Mouse (Mus musculus): ENCODE results near the gene Cirbp.
"Not testable (repeated sequence)": the region's sequence is repeated elsewhere in the genome, so short reads cannot be mapped to it uniquely, and the experiment has no call there.

The Cirbp gene

DNA sequence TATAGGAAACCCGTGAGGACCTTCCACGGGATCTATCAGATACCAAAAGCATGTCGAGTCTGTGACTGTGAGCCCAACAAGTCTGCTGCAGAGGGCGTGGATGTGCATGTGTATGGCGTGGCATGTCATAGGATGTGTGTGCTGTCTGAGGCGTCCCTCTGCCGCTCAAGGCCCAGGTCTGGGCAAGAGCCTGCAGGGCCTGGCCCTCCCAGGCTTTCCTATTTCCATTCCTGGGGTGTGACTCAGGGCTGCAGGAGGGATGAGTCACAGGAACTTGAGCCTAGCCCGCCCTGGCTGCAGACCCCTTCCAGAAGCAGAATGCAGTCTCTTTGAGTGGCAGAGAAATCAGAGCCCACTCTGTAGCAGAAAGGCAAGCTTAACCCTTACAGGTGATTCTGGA lies 2.1 kb upstream of the Cirbp start:
- no peak for DNase-seq (ENCODE audit: low read depth, low spot score)

DNA sequence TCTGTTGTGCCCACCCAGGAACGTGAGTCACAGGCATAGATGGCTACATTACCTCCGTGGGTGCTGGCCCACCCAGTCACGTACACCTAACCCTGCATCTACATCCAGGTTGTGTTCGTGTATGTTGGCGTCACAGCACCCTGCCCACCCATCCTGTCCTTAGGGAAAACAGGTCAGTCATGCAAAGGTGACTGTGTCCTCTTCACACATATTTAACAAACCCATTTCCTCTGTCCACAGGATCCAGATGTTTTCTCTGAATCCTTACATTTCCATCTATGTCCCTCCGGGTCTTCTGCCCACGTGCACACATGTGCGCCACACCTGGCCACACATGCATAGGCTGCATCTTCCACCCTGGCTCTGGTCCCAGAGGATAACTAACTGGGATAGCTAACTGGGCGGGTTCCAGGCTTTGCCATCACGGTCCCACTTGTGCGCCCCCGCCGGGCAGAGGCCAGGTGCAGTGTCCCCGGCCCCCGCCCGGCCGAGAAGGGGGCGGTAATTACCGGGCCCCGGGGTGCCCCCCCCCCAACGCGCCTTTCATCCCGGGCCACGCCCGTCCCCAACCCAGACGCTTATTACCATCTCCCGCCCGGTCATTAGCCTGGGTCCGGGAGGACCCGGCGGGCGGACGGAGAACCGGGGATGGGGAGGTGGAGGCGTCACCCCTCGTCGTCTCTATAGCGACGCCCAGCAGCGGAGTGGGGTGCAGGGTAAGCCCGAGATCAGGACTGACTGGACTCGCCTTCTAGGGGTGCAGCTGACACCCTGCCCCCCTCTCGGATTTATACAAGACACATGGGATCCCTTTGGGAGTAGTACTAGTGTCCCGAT lies 1.4 kb upstream of the Cirbp start:
- DNase-seq (ENCODE audit: low read depth, low spot score) = no peak

DNA sequence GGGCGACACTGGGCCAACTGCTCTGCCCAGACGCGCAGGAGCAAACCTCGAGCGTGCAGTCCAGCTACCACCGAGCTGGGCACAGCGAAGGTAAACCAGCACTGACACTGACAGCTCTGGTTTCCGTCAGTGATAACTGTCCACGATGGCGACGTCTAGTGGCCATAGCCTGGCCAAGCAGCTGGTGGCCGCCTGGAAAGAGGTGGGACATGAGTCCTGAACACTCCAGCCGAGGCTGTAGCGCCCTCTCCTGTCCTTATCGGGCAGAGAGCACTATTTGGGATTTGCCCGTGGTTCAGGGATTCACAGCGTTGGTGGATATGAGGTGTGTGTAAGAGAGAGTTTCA lies 814 bp upstream of the Cirbp start:
- peak; percentile 94 for DNase-seq (ENCODE audit: low read depth, low spot score)

DNA sequence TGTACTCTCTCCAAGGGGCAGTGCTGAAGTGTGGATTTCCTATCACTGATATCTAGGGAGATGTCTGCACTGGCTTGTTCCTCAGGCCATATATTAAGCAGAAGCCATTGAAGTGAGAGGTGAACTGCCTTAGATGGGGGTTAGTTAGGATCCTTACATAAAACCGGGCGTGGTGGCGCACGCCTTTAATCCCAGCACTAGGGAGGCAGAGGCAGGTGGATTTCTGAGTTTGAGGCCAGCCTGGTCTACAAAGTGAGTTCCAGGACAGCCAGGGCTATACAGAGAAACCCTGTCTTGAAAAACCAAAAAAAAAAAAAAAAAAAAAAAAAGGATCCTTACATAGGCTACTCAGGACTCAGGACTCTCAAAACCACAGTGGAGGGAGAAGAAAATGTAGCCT lies 351 bp downstream of the Cirbp start:
- not testable (repeated sequence) for DNase-seq (ENCODE audit: low read depth, low spot score)

DNA sequence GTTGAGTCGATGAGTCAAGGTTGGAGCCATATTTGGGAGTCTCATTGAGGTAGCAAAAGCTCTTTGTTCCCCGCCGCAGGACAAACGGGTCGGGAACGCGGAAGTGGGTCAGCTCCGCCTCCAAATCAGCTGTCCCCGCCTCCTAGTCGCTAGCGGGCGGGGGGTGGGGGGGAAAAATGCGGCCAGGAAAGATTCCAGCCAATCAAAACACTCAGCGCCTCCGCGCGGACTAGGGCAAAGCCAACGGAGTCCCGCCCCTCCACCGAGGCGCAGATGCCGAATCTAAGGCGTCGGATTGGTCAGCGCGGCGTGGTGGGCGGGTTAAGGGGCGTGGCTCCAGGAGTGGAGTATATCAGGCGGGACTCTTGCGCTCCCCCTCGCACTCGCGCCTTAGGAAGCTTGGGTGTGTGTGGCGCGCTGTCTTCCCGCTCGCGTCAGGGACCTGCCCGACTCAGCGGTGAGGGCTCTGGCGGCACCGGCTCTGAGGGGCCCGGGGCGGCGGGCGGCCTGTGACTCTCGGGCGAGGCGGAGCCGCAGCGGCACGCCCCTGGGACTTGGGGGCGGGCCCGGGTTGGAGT lies 1.8 kb downstream of the Cirbp start:
- peak; percentile 98 for DNase-seq (ENCODE audit: low read depth, low spot score)

DNA sequence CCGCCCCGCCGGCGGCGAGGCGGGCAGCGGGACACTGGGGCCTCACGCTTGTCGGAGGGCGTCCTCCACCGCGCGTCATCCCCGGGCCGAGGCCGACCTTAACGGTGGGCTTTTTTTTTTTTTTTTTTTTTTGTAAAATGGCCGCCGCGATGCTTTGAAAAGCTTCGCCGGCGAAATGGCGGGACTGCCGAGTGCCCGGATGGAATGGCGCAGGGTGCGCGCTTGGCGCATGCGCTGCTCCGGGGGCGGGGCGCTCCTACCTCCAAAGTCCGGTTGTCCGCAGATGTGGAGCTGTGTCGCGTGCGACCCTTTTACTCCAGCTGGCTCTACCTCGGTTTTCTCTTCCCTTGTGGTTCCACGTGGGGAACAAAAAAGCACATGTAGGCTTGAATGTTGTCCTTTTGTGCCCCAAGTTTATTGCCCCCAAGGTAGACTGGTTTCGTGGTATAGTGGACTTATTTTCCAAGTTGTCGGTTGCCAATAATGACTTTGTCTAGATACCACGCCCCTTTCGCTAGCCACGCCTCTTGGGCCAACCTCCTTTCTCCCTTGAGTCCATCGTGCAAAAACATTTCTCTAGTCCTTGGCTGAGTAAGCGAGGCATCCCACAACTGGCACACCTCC lies 2.4 kb downstream of the Cirbp start:
- peak; percentile 96 for DNase-seq (ENCODE audit: low read depth, low spot score)

DNA sequence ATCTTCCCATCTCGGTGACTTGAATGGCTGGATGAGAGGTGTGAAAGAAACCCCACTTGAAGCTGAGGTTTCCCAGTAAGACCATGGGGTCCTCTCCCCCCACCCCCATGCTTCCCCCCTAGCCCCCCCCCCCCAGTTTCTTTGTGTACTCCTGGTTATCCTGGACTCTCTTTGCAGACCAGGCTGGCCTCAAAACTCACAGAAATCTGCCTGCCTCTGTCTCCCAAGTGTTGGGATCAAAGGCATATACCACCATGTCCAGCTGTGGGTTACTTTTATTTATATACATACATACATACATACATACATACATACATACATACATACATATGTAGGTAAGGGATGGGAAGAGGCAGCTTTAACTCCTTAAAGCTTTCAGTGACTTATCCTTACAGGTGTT lies 3.3 kb downstream of the Cirbp start:
- no peak for DNase-seq (ENCODE audit: low read depth, low spot score)

DNA sequence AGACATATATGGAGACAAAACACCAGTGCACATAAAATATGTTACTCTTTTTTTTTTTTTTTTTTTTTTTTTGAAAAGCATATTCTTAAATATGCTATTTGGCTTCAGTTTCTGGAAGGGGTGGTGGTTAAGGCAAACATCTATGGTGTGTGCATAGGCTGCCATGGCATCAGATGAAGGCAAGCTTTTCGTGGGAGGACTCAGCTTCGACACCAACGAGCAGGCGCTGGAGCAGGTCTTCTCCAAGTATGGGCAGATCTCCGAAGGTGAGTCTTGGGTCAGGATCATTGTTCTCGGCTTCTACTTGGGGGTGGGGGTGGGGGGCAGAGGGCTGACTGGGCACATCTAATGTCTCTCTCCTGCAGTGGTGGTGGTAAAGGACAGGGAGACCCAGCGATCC lies 3.9 kb downstream of the Cirbp start:
- no peak for DNase-seq (ENCODE audit: low read depth, low spot score)

DNA sequence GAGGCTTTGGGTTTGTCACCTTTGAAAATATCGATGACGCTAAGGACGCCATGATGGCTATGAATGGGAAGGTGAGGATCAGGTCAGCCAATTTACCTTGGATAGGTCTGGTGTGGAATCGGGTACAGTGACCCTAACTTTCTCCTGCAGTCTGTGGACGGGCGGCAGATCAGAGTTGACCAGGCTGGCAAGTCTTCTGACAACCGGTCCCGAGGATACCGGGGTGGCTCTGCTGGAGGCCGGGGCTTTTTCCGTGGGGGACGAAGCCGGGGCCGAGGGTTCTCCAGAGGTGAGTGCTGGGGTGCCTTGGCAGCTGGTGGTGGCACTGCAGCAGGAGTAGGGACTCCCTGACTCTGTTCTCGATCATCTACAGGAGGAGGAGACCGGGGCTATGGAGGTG lies 4.3 kb downstream of the Cirbp start:
- DNase-seq (ENCODE audit: low read depth, low spot score) = no peak

DNA sequence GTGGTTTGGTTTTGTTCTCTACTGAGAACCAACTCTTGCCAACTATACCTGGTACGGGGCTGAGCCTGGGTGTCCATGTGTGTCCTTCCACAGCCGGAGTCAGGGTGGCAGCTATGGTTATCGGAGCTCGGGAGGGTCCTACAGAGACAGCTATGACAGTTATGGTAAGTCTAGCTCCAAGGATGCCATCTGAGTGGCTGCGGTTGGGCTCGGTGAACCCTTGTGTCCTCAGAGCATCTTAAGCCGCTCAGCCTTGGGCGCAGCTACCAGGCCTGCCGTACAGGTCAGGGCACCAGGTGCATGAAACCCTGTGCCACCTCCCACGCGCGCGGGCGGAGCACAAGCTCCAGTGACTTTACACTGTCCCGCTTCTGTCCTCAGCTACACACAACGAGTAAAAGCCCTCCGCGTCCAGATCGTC lies 4.8 kb downstream of the Cirbp start:
- DNase-seq (ENCODE audit: low read depth, low spot score) = no peak

DNA sequence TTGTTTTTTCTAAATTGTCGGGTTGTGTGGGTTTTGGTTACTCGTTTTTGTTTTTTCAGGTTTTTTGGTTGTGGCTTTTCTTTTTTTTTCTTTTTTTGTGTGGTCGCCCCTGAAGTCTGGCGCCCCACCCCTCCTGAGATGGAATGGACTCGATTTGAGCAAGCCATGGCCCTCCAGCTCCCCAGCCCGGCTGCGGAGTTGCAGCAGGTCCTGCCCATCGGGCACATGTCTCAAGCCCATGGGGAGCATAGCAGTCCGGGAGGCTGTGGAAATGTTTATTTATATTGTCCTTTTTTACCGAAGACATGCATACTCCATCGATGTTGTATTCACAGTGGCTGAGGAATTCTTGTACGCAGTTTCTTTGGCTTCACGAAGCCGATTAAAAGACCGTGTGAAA lies 5.5 kb downstream of the Cirbp start:
- DNase-seq (ENCODE audit: low read depth, low spot score) = no peak

DNA sequence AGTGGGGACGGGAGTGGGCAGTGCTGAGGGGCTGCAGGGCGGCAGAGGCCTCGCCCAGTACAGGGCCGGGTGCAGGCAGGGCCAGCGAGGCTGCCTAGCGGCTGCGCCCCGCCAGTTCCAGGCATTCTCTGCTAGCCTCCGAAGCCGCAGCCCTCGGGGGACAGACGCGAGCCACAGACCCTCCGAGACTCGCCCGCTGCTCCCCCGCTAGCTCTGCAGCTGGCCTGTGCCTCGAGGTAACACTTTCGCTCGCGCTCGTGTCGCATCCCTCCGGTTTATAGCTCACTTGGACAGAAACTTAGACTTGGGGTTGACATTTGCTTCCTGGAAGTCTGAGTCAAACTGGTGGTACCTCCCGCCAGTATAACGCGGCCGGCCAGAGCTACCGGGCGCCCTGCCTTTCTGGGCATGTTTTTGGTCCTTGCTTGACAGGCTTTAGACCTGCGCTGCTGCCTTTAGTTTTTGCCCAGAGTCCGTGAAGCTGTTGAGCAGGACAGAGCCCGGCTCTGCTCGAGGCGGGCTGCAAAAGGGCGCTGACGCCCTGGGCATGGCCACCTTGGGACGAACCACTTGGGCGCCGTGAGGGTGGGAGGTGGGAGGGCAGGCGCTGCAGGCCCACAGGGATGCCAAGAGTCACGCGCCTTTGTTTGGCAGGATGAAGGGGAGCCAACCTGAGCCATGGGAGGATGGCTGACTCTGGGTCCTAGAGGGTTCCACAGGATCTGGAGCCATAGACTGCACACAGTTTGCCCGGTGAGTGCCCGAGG lies 6.2 kb downstream of the Cirbp start:
- DNase-seq (ENCODE audit: low read depth, low spot score) = no peak

DNA sequence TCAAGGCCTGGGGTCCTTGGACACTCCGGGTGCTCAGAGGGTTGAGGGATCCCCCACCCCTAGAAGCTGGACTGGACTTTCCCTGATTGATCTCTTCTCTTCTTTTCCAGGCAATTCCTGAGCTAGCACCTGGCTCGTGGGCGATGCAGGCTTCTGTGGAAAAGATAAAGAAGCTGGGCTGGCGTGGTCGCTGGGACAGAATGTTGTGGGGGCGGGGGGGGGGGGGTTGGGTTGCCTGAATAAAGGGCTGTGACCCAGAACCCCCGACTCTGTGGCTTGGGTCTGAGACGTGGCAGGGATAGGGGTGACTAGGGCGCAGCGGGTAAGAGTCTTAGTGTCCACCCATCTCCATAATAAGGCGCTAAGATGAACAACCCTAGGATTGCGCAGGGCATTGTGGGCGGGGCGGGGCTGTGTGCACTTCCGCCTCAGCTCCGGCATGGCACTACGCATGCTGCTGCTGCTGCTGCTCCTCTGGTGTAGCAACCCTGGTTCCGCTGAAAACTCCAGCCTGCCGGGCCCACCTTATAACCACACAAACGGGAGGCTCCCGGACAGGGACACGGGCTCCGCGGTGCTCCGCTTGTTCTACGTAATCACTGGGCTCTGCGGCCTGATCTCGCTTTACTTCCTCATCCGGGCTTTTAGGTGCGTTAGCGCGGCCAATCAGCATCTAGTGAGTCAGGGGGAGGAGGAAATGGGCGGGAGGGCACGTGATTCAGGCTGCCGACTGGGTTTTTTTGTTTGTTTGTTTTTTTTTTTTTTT lies 6.9 kb downstream of the Cirbp start, which contains the start of gene 1600002K03Rik:
Gene 1600002K03Rik, plus strand, starts transcription at position 418 of the 766 bp plus-strand sequence.
- DNase-seq (ENCODE audit: low read depth, low spot score) = peak; percentile 95

DNA sequence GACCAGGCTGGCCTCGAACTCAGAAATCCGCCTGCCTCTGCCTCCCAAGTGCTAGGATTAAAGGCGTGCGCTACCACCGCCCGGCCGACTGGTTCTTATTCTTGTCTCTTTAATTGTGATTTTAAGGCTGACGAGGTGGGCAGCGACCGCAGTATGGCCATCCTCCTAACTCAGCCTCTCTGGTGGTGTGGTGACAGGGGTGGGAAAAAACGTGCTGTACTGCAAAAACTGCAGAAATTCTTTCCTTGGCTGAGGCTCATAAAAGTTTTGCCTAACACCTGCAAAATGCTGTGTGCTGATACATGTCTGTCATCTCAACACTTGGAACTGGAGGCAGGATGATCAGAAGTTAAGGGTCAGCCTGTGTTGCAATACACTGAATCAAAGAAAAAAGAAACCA lies 7.6 kb downstream of the Cirbp start:
- no peak for DNase-seq (ENCODE audit: low read depth, low spot score)

DNA sequence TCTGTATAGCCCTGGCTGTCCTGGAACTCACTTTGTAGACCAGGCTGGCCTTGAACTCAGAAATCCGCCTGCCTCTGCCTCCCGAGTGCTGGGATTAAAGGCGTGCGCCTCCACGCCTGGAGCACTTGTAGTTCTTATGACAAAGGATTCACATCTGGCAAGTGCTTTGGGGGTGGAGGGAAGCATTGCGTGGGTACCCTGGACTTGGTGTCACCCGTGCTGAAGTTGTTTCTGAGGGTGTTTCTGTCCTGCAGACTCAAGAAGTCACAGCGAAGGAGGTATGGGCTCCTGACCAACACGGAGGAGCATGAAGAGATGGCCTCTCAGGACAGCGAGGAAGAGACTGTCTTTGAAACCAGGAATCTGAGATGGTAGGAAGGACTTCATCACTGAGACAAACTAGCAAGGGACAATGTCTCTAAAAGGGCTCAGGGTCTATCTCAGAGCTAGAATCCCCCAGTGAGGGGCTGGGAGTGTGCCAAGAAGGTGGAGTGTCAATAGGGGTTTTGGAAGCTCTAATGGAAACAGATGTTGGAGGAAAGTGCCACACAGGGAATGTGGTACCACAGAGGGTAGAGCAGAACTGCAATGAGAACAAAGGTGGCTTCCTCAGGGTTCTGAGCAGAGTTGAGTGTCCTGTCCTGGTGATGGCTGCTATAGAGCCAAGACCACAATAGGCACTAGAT lies 8.3 kb downstream of the Cirbp start:
- DNase-seq (ENCODE audit: low read depth, low spot score) = no peak

DNA sequence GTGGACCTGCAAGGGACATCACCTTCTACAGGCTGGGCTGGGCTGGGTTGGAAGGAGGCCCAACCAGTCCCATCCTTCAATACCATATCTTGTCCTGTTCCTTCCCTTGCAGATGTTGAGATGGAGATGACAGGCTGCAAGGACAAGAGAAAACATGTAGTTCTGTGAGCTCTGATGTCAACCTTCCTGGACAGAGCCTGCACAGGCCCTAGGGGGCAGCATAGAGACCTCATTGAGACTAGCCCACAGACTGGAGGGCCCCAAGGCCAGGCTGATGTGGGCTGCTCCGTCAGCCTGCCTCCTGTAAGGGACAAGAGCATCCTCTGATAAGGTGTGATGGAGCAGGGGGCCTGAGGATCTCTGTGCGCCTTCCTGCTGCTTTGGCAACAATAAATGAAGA lies 8.9 kb downstream of the Cirbp start:
- DNase-seq (ENCODE audit: low read depth, low spot score) = peak; percentile 82

DNA sequence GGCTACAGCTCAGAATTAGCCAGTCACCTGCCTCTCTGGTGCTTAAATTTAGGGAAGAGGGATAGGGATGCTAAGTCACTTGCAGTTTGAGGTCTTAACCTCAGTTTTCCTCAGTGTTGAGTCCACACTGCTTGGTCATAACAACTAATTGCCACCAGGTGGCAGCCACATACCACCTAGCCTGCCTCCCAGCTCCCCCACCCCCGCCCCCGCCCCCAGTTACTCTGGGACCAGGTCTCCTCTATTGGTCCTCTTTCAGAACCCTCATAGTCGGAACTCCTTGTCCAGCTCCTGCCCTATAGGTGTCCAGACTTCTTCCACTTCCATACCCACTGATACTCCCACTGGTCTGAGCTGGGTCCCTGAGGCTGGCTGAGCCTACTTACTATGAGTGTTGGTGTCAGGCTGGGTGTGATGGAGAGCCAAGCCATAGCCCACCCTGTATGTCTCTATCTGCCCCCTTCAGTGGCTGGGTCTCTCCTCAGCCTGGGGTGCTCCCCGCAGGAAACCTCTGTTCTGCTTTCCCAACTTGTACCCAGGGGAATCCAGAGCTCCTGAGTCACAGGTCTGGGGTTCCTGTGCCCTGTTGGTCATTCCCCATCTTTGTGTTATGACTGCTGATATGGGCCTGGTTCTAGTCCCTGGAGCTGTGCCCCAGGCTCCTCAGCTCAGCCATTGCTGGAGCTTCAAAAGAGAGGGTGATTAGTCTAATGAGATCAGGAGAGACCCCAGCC lies 9.9 kb downstream of the Cirbp start:
- peak; percentile 65 for DNase-seq (ENCODE audit: low read depth, low spot score)

DNA sequence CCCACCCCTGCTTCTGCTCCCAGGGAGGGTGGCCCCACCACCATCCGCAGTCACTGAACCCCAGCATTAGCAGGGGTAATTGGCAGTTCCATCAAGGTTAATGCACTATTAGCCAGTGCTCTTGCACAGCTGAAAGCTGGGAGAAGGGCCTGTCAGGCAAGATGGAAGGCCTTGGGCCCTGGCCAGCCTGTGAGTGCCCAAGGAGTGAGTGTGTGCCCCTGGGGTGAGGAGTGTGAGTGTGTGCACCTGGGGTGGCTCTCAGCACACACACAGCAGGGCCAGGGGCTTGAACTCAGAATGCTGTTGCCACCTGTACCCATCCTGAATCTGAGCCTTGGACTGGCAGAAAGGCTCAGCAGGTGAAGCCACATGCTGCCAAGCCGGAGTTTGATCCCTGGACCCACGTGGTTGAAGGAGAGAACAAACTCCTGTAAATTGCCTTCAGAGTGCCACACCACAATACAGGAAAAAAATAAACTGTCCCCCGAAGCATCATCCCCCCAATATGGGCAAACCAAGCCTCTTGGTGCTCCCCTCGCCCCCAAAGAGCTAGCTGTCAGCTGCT lies 10.6 kb downstream of the Cirbp start:
- DNase-seq (ENCODE audit: low read depth, low spot score) = no peak

DNA sequence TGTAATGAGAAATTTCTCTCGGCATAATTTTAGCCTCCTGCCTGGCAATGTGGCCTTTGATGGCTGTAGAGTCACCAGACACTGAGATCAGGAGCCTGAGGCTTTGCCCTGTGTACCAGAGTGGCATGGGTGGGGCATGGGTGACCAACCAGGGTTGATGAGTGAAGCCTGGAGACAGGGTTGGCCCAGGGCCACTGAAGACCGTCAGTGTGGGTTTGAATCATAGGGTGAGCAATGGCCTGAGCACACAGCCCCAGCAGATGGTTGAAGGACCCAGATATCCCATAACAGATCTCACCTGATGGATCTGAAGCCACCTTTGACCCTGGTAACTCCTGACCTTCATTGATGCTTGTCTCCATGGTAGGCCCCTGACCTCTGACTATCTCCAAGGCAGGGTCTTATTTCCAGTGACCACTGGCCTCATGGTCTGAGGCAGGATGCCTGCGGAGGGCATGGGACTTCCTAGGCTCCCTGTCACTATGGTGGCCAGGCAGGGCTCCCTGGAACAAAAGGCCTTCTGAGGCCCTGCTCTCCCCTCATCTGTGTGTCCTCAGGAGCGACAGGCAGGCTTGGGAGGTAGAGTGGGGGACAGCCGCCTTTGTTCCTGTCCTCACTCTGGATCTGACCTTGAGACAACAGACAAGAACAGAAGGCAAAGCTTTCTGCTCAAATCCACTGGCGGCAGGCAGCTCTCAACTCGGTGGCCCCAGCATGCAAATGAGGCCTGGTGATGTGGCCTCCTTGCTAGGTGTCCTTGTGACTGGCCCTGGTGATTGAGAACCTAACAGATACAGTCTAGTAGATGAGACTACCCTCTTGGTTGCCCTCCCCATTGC lies 11.9 kb downstream of the Cirbp start:
- no peak for DNase-seq (ENCODE audit: low read depth, low spot score)

All from ES-CJ7 (cell line).